Mouse (Mus musculus) left cerebral cortex, adult 8-10 months (tissue): ENCODE results near the gene Nid1. TPM values are rescaled to one million over a fixed set of nuclear protein-coding genes. Genes with fewer than 3 reads are reported as not detected.
A peak's percentile ranks its signal among the peaks of the same experiment; 100 is the strongest.

ENCODE experiments used
- DNase-seq, 2 experiments: peaks; one replicate each; pipeline ENCODE4 v3.0.0; 2022; ENCODE audit warnings: low spot score in 2 of 2
- total RNA-seq, 4 experiments: library from RNA; stranded (reverse); gene quantifications; 2 replicates each; pipeline ENCODE4 v1.2.4; 2022

Gene Nid1
- total RNA-seq, 4 experiments from 2014 or later: 4.7 to 6.3 (median 5.2) TPM

DNA sequence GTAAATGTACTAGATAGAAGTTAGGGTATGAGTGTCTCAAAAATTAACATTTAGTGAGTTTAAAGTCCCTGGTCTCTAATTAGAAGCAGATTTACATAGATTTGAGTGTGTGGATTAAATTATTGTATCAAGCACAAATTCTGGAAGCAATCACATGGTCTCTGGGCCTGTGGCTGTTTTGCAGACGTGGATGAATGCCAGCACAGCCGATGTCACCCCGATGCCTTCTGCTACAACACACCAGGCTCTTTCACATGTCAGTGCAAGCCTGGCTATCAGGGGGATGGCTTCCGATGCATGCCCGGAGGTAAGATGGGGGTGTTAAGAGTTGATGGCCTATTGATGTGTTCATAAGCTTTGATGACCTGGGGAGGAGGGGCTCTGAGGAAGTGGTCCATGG is 52.5 kb downstream of the Nid1 start:
- DNase-seq: no peak

DNA sequence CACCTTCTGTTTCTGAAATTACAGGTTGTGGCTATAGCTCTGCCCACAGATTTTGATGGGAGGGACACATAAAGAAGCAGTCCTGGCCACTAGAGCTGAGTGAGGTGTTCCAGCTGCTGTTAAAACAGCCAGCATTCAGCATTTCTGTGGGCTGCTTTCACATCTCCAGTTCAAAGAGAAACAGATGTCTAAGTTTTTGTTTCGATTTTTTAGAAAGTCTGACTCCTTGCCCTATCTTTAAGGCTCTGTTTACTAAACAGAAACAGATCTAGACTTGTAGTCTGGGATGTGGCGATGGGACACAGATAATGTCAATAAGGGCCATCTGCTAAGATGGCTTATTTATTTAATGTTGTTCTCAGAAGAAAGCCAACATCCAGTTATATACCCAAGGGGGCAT is 54.8 kb downstream of the Nid1 start:
- no peak for DNase-seq

DNA sequence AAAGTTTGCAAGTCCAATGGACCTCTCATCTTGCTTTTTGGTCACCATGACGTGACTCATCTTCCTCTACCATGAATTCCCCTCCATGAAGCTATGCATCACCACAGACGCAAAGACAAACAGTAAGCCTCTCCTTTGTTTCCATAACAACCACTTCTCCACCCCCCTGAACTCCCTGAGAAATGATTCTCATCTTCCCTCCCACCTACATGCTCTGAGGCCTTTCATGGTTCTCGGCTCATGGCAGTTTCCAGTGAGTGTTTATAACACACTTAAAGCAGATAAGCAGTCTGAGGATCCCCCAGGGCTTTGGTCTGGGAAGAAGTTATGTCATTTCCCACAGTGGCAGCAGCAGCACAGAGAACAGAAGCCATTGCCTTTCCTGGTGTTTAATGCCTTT is 56.2 kb downstream of the Nid1 start:
- DNase-seq: peak in 1 of 2 experiments; percentile 41

DNA sequence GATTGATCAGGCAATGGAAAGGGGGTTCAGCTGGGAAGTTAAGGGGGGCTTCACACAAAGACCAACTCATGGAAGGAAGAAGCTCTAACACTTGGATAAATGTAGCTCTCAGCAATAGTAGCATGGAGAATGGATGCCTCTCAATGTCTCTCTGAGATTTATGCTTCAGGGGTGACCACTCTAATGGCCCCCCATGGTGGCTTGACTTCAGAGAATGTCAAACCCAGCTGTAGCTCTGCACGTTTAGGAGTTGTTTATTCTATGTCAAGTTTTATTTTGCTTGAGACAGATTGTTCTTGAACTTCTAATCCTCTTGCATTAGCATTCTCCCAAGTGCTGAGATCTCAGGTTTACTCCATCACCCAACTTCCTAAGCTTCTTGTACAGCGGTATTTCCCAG is 60.7 kb downstream of the Nid1 start:
- no peak for DNase-seq

DNA sequence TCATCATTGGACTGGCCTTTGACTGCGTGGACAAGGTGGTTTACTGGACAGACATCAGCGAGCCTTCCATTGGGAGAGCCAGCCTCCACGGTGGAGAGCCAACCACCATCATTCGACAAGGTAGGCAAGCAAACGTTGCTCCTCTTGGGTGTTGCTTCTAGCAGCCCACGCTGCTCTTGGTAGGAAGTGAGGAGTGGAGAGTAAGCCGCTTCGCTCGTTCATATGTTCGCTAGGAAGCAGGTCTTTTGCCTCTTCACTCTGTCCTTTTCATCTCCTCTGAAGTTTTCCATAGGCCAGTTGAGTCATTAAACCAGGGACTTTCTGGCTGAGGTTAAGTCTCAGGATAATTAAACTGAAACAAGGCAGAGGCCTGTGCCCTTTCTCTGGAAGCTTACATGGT is 65.1 kb downstream of the Nid1 start:
- DNase-seq: no peak

DNA sequence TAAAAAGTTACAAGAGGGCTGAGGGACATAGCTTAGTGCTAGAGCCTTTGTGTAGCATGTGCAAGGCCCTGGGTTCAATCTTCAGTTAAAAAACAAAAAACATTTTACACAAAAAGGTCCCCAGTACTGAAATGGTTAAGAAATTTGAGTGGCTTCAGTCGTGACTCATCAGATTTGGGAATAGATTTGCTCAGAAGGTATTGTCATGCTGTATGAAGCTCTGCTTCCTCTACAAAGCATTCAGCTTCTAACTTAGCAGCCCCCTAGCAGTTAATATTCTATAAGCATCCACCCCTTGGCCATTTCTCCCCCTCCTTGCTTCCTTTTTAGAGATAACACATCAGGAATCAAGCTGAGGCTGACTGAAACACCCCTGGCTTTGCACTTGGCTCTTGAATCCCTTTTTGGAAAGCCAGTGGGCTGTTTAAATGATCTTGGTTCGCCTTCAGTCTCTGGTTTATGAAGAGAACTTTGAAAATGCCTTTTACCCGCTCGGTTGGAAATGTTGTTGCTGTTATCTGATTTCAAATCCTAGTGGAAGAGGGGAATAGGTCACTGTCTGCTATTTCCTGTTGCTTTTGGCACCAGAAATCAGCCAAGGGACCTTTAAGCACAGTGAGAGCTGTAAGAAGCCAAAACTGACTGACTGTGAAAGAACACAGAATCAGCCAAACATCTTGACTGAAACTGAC is 66.5 kb downstream of the Nid1 start:
- DNase-seq: no peak

DNA sequence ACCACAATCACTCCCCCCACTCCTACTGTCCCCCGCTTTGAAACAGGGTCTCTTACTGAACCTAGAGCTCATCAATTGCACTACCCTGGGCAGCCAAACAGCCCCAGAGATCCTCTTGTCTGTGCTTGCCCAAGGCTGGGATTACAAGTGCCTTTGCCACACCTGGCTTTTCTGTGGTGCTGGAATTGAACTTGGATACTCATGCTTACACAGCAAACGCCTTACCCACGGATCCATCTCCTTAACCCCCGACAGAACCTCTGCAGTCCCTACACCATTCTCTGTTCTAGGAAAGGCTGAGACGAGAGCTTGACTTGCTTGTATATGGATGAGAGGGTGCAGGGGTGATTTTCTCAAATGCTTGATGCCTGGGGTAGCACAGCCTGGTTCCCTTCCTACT is 67.7 kb downstream of the Nid1 start:
- DNase-seq: no peak

DNA sequence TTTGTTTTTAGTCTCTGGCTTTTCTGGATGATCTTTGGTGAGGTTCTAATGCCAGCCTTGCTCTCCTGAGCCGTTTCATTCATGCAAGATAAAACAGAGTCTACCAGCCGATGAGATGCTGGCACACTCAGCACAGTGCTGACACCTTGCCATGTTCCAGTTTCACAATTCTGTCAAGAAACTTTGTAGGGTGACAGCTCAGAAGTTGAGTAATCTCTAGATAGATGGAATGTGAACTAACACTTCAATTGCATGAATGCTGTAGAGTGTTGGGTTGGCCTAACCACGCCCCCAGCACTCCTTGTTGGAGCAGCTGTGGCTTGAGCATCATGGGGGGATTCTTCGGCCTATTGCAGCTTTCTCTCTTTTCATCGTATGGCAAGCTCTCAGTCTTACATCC is 69.2 kb downstream of the Nid1 start:
- no peak for DNase-seq

DNA sequence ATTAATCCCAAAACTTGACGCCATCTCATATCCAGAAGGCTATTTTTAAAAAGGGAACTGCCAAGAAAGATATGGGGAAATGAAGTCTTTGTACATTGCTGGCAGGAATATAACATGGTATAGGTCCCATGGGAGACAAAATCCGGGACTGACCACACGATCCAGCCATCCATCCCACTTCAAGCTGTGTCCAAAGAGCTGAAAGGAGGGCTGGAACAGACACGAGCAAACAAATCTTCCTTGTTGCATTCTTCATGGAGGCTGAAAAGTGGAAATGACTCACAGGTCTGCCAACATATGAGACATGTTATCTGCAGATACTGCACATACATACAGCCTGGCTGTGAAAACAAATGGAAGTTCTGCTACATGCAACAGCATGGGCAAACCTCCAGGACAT is 77.5 kb downstream of the Nid1 start:
- DNase-seq: no peak

DNA sequence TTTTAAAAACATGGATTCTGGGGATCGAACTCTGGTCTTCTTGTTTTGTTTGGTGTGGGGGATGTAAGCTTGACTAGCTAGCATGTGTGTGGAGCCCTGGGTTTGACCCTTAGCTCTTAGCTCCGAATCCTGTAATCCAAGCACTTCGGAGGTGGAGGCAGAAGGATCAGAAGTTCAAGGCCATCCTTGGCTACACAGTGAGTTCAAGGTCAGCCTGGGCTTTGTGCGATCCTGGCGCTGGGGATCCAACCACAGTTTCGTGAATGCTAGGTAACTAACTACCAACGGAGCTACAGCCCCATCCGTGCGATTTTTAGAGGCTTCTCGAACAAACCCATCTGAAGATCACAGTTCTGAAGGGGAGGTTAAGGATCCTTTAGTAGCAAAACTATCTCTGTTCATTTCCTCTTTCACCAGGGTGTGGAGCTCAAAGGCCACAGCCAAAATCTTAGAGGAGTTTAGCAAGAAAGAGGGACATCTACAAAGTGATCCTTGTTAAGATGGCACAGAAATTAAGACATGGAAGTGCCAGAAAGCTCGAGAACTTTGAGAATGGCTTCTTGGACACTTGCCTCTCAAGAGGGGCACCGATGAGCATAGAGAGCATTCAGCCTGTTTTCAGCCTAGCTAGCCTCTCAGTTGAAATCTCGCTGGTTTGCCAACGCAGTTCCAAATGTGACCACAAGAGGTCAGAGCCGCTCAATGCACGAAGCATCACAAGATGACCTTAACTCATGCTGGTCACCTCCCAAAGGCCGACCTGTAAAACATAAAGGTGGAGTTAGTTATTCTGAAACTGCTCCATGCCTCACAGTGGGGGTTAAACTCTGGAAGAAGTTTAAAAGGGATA is 79.2 kb downstream of the Nid1 start:
- peak in 1 of 2 experiments; percentile 96 for DNase-seq

DNA sequence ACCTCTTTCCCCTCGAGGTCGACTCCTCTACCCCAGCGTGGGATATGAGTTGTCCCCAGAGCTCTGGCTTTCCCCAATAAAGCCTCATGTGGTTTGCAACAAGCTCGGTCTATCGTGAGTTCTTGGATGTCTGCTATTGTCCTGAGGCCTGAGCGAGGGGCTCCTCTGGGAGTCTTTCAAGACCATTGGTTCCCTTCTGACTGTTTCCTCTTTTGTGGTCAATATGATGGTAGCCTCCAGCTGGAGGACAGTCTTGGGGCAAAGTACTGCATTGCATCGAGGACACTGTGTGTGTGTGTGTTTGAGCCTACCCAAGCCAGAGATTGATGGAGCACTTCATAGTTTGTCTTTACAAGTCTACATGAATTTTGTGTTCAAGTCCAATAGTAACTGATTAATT is 80.8 kb downstream of the Nid1 start:
- no peak for DNase-seq

DNA sequence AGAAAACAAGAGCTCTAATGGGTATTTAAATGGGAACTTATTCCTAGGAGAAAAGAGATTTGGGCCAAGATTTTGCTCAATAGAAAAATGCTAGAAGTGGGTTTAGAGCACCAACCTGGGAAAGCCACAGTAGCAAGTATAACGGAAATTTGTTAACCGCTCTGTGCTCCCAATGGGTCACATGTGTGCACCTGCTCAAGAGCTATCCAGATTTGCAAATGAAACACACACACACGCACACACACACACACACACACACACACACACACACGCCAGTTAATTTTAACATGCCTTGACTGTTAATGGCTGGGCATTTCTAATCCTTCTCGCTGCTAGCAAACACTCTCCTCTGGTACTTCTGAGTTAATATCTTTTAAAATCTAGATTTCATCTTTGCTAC is 83.1 kb downstream of the Nid1 start:
- no peak for DNase-seq

DNA sequence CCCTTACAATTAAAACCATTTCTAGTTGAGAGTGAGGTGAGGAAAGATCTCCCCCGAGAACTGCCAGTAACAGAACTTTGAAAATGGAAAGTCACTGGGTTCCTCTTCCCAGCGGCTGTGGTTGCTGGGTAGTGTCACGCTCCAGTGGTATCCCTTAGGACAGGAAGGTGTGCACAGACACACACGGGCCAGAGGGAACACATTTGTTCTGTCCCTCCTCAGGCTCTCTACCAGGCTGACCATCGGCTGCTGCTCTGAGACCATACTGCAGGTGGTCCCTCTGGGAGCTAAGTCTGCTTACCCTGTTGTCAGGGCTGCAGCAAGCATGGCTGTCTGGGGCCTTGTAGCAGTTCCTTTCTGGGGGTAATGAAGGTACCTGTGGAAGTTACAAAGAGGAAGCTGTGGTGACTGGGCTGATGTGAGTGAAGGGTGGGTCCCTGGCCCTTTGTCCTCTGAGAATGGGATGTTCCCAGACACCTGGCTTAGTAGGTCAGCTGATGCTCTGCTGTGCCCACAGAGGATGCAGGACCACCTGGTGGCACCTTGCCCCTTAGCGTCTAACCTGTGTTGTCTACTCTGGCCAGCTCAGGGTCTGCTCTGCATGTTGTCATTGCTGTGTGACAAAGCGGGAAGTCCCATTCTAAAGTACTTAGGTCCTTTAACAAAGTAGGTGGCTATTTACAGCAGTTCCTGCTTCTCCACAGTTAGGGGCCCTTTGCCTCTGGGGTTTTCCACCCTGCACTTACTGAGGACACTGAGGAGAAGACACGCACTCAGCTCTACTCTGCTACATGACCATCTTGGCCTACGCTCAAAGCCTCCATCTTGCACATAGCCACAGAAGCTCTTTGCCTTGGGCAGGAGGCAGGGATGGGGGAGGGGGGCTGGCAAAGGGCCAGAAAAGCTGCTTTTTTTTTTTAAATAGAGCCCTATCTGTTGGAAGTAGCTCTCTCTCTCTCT is 86.6 kb downstream of the Nid1 start:
- no peak for DNase-seq

DNA sequence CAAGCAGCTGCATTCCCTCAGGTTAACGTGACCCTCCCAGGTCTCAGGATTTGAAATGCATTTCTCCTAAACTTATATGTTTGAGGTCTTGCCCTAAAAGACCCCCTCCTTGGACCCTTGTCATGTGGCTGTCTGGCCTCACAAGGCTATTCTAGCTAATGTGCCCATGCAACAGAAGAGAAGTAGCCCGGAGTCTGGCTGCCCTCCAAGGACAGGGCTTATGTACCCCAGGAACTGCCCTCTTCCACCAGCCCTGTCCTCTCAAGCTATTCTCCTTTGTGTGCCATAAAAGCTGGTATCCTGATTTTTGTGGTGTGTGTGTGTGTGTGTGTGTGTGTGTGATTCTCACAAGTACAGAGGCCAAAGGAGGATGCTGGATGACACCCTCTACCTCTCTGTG is 87.9 kb downstream of the Nid1 start:
- DNase-seq: no peak

DNA sequence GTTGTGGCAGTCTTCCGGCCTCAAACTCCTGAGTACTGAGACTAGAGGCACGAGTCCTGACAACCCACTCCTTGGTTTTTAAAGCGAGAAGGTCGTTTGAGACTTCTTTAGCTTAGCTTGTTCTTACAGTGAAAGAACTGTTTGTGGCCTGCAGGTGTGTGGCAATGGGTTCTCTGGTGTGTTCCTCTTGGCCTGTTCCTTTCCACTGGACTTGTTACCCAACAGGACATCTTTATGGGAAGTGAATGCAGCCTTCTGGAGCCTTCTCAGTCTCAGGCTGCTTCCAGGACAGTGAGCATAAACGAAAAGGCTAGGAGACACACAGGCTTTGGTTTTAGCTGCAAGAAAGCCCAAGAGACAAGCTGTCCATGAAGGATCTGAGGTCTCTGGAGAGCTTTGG is 88.5 kb downstream of the Nid1 start:
- no peak for DNase-seq

DNA sequence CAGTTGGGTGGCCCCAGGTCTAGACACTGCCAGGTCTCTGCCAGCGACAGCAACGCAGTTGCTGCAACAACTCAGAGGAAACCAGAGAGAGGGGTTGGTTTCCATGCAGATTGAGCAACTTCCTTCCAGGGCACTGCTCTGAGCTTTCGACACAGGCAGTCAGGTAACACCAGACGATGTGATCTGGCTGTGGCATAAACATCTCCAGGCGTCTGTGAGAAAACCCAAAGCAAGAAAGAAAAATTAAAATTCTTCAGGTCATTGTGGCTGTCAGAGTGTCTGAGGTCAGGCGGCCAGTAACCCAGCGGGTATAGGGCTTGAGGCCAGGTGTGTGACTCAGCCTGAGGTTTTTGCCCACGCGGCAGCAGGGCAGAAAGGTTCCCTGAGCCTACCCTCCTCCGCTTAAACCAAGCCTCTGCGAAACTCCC is 91.8 kb downstream of the Nid1 start:
- no peak for DNase-seq

DNA sequence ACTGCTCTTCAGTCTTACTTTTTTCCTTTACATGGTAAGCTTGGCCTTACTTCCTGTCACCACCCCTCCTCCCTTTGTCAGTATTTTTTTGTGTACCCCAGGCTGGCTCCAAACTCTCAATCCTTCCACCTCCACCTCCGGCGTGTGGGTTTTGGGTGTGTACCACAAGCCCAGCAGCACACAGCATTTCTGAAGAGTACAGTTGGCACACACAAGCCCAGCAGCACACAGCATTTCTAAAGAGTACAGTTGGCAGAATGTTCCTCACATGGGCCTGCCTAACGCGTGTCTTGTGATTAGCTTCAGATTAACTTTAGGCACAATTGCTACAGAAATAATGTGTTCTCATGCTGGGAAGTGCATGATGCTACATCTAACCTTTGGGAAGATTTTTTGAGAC is 93.6 kb downstream of the Nid1 start:
- no peak for DNase-seq

DNA sequence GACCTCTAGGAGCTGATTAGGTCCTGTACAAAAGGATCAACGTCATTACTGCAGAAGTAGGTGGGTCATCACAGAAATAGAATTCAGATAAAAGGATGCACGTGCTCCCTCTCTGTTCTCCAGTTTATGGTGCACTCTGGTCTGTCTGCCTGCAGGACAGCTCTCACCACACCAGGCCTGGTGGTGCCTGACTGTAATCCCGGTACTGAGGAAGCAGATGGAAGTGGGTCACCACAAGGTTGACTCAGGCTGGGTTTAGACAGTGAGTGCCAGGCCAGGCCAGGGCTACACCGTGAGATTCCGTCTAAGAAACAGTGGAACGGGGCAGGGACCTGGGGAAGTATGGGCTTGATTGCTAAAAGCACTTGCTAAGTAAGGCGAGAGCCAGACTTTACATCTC is 94.6 kb downstream of the Nid1 start:
- DNase-seq: no peak

DNA sequence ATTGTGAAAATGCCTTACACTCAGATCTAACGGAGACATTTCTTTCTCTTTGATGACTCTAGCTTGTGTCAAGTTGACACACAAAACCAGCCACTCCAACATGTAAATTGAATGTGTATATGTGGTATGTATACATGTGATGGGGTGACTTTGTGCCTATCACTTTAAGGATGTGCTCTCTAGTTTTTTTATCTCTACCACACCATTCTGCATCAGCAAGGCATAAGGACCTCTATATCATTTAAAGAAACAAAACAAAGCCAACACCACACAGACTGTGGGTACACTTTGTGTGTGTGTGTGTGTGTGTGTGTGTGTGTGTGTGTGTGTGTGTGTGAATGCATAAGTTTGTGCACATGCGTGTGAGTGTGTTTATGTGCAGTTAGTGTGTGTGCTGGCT is 99.2 kb downstream of the Nid1 start:
- DNase-seq: no peak

DNA sequence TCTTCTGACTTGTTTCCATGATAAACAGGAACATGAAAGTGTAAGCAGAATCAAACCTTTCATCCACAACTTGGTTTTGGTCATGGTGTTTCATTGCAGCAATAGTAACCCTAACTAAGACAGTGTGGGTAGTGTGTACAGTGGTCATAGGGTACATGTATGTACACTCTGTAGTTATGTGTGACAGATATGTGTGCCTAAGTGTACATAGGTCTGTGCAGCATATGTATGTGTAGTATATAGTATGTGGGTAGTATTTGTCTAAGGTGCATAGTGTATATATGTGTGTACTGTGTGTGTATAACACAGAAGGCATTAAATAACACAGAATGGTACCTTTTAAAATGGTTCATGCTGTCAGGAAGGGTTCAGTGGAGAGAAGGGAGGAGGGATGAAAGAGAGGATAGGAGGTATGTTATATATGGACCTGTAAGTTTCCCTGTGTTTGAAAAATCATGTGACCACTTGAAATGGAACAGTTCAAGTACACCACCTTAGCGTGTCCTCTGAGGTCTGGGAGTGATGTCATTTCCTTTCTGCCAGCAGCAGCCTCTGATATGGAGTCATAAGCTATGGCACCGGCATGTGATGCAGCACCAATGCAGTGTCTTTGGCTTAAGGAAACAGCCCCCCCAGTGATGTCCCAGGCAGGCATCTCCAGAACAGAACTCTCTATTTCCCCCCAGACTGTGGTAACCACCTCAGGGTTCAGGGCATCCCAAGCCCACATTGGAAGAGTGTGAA is 100.1 kb downstream of the Nid1 start:
- no peak for DNase-seq
